Mouse (Mus musculus): ENCODE results near the gene Stau1. TPM values are rescaled to one million over a fixed set of nuclear protein-coding genes. Genes with fewer than 3 reads are reported as not detected.
A peak's percentile ranks its signal among the peaks of the same experiment; 100 is the strongest.

Gene Stau1
- polyA plus RNA-seq, 1 experiment from 2014 or later: 91.9 TPM

- Histone ChIP-seq H3K36me3 (no peaks in the 10 kb centered on the region; the same call in 1 of the 2 replicates), H3K9me3 (no peaks in the 10 kb centered on the region), H3K27ac (no peak overlapping the region), H3K4me3 (no peak overlapping the region), H3K27me3 (ENCODE audit: insufficient read depth, poor library complexity, severe bottlenecking) (no peaks in the 10 kb centered on the region), H3K4me1 (replicated peaks) (peaks cover 31% of the 10 kb centered on the region)
- 87% methylated on average over 6 of the region's 6 CpGs for WGBS
- no peak for DNase-seq (ENCODE audit: low spot score)
Observed at GRCm38 (mm10) chr2:166974177-166974872, 21.8 kb downstream of the Stau1 start.

DNA sequence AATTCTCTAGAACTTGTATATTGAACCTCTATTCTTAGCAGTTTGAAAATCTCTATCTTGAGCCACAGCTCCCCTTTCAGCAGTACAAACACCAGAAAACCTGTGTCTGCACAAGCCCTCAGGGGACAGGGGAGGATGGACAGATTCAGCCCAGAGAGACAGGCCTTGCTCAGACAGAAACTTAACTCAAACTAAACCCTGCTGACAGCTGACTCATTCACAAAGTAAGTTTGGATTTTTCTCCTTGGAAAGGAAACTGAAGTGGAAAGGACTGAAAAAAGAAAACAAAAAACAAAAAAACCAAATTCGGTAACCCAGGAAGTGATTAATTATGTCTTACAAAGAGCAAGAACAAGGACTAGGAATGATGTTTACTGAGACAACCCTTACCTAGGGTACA, 22.9 kb downstream of the Stau1 start:
- Histone ChIP-seq H3K36me3 (no peaks in the 10 kb centered on the region; the same call in 1 of the 2 replicates), H3K4me1 (replicated peaks) (peaks cover 31% of the 10 kb centered on the region), H3K4me3 (no peak overlapping the region), H3K27me3 (ENCODE audit: insufficient read depth, poor library complexity, severe bottlenecking) (no peaks in the 10 kb centered on the region), H3K9me3 (no peaks in the 10 kb centered on the region), H3K27ac (no peak overlapping the region)
- no peak for DNase-seq (ENCODE audit: low spot score)
- 77% methylated on average over 1 of the region's 1 CpGs for WGBS

GRCm38 (mm10) chr2:166964773-166965172, 31.3 kb downstream of the Stau1 start:
- 88% methylated on average over 2 of the region's 2 CpGs for WGBS
- Histone ChIP-seq H3K27me3 (ENCODE audit: insufficient read depth, poor library complexity, severe bottlenecking) (no peaks in the 10 kb centered on the region), H3K4me3 (no peak overlapping the region), H3K27ac (no peak overlapping the region), H3K9me3 (no peaks in the 10 kb centered on the region), H3K36me3 (peaks cover 34% of the 10 kb centered on the region), H3K4me1 (replicated peaks) (no peaks in the 10 kb centered on the region)
- no peak for DNase-seq (ENCODE audit: low spot score)

- Histone ChIP-seq H3K36me3 (peaks cover 49% of the 10 kb centered on the region), H3K27ac (no peak overlapping the region), H3K4me3 (no peak overlapping the region), H3K9me3 (no peaks in the 10 kb centered on the region), H3K4me1 (replicated peaks) (no peaks in the 10 kb centered on the region), H3K27me3 (ENCODE audit: insufficient read depth, poor library complexity, severe bottlenecking) (no peaks in the 10 kb centered on the region)
- DNase-seq (ENCODE audit: low spot score): no peak
- 82% methylated on average over 8 of the region's 8 CpGs for WGBS
Observed at GRCm38 (mm10) chr2:166963257-166963656, 32.8 kb downstream of the Stau1 start.

GRCm38 (mm10) chr2:166960648-166961330, 35.3 kb downstream of the Stau1 start:
- 92% methylated on average over 8 of the region's 8 CpGs for WGBS
- peaks cover 74% of the 10 kb centered on the region for H3K36me3 ChIP-seq

DNA sequence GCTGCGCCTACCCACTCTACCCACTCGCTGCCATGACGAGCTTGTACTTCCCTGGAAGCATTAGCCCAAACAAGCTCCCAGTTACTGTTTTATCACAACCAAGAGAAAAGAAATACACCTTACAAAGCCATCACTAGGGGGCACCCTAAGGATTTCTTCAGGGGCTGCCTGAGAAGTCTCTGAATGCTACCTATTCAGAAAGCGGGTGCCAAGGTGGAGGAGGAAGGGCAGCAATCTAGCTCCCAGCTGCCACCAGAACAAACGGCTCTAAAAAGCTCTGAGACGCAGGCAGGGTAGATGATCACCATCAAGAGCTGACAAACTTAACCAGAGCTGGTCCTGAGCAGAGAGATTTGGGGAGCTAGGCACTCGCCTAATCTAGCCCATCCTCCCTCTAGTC, 39.3 kb downstream of the Stau1 start:
- Histone ChIP-seq H3K27me3 (ENCODE audit: insufficient read depth, poor library complexity, severe bottlenecking) (no peaks in the 10 kb centered on the region), H3K36me3 (peaks cover 96% of the 10 kb centered on the region), H3K4me1 (replicated peaks) (no peaks in the 10 kb centered on the region), H3K4me3 (no peak overlapping the region), H3K9me3 (no peaks in the 10 kb centered on the region), H3K27ac (no peak overlapping the region)
- 66% methylated on average over 7 of the region's 7 CpGs for WGBS
- no peak for DNase-seq (ENCODE audit: low spot score)

More at GRCm38 (mm10) chr2:166960648-166961330, 35.3 kb downstream of the Stau1 start:
- DNase-seq (ENCODE audit: low spot score): no peak
- no peaks in the 10 kb centered on the region for H3K27me3 ChIP-seq (ENCODE audit: insufficient read depth, poor library complexity, severe bottlenecking)
- no peaks in the 10 kb centered on the region for H3K4me1 ChIP-seq (replicated peaks)
- H3K27ac ChIP-seq: no peak overlapping the region
- no peak overlapping the region for H3K4me3 ChIP-seq
- H3K9me3 ChIP-seq: no peaks in the 10 kb centered on the region

DNA sequence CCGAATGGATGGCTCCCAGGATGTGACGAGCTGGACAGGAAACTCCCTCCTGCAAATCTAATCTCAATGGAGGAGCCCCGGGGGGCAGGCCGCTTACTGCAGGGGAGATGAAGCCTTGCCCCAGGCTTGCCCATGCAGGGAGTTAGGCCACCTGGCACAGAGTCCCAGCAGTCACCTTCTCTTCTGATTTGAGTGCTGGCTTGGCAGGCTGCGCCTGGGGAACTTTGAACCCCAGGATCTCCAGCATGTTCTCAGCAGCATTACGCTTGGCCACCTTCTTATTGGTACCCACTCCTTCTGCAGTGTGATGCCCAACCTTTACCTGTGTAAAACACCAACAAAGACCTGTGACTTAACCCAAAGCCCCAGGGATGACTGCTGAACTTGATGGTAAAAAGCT, 43.9 kb downstream of the Stau1 start:
- H3K4me1 ChIP-seq (replicated peaks): no peaks in the 10 kb centered on the region
- WGBS: 86% methylated on average over 6 of the region's 6 CpGs

GRCm38 (mm10) chr2:166950853-166951648, 45.0 kb downstream of the Stau1 start:
- H3K27ac ChIP-seq: no peak overlapping the region
- no peaks in the 10 kb centered on the region for H3K27me3 ChIP-seq (ENCODE audit: insufficient read depth, poor library complexity, severe bottlenecking)
- no peak overlapping the region for H3K4me3 ChIP-seq
- H3K9me3 ChIP-seq: no peaks in the 10 kb centered on the region
- 92% methylated on average over 14 of the region's 14 CpGs for WGBS
- no peaks in the 10 kb centered on the region for H3K4me1 ChIP-seq (replicated peaks)
- H3K36me3 ChIP-seq: peaks cover 100% of the 10 kb centered on the region
- no peak for DNase-seq (ENCODE audit: low spot score)

More for the DNA sequence above, 43.9 kb downstream of the Stau1 start:
- Histone ChIP-seq H3K4me3 (no peak overlapping the region), H3K36me3 (peaks cover 100% of the 10 kb centered on the region), H3K27ac (no peak overlapping the region), H3K9me3 (no peaks in the 10 kb centered on the region), H3K27me3 (ENCODE audit: insufficient read depth, poor library complexity, severe bottlenecking) (no peaks in the 10 kb centered on the region)
- DNase-seq (ENCODE audit: low spot score): no peak

GRCm38 (mm10) chr2:166948936-166949335, 47.2 kb downstream of the Stau1 start:
- Histone ChIP-seq H3K9me3 (no peaks in the 10 kb centered on the region), H3K4me3 (no peak overlapping the region), H3K36me3 (peaks cover 100% of the 10 kb centered on the region), H3K4me1 (replicated peaks) (no peaks in the 10 kb centered on the region), H3K27ac (no peak overlapping the region), H3K27me3 (ENCODE audit: insufficient read depth, poor library complexity, severe bottlenecking) (no peaks in the 10 kb centered on the region)
- 95% methylated on average over 10 of the region's 10 CpGs for WGBS
- no peak for DNase-seq (ENCODE audit: low spot score)

GRCm38 (mm10) chr2:166948246-166948645, 47.9 kb downstream of the Stau1 start:
- peaks cover 100% of the 10 kb centered on the region for H3K36me3 ChIP-seq
- H3K27ac ChIP-seq: no peak overlapping the region
- 83% methylated on average over 1 of the region's 1 CpGs for WGBS
- no peak overlapping the region for H3K4me3 ChIP-seq
- no peaks in the 10 kb centered on the region for H3K9me3 ChIP-seq
- no peaks in the 10 kb centered on the region for H3K4me1 ChIP-seq (replicated peaks)
- DNase-seq (ENCODE audit: low spot score): no peak
- H3K27me3 ChIP-seq (ENCODE audit: insufficient read depth, poor library complexity, severe bottlenecking): no peaks in the 10 kb centered on the region

- H3K27me3 ChIP-seq (ENCODE audit: insufficient read depth, poor library complexity, severe bottlenecking): no peaks in the 10 kb centered on the region
- DNase-seq (ENCODE audit: low spot score): peak; percentile 19
- 70% methylated on average over 4 of the region's 4 CpGs for WGBS
- peaks cover 100% of the 10 kb centered on the region for H3K36me3 ChIP-seq
- no peak overlapping the region for H3K4me3 ChIP-seq
- H3K27ac ChIP-seq: no peak overlapping the region
- no peaks in the 10 kb centered on the region for H3K4me1 ChIP-seq (replicated peaks)
- no peaks in the 10 kb centered on the region for H3K9me3 ChIP-seq
Observed at GRCm38 (mm10) chr2:166945456-166945855, 50.6 kb downstream of the Stau1 start.

DNA sequence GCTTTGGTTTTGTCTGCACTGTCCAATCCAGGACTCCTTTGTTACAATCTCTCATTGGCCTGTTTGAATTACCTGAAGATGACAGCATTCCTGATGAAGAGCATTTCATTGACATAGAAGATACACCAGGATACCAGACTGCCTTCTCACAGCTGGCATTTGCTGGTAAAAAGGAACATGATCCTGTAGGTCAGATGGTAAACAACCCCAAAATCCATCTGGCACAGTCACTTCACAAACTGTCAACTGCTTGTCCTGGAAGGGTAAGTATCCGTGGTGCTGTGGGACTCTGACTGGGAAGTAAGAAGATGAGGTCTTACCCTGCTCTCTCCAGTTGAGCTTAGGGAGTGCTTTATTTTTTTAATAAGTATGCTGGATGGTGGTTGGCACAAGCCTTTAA, 51.8 kb downstream of the Stau1 start:
- Histone ChIP-seq H3K9me3 (no peaks in the 10 kb centered on the region), H3K27me3 (ENCODE audit: insufficient read depth, poor library complexity, severe bottlenecking) (no peaks in the 10 kb centered on the region), H3K27ac (no peak overlapping the region), H3K4me3 (no peak overlapping the region), H3K36me3 (peaks cover 100% of the 10 kb centered on the region), H3K4me1 (replicated peaks) (no peaks in the 10 kb centered on the region)
- 91% methylated on average over 1 of the region's 1 CpGs for WGBS
- no peak for DNase-seq (ENCODE audit: low spot score)

- Histone ChIP-seq H3K27ac (no peak overlapping the region), H3K27me3 (ENCODE audit: insufficient read depth, poor library complexity, severe bottlenecking) (no peaks in the 10 kb centered on the region), H3K9me3 (no peaks in the 10 kb centered on the region), H3K36me3 (peaks cover 100% of the 10 kb centered on the region), H3K4me1 (replicated peaks) (no peaks in the 10 kb centered on the region), H3K4me3 (no peak overlapping the region)
- DNase-seq (ENCODE audit: low spot score): no peak
- WGBS: 92% methylated on average over 2 of the region's 2 CpGs
Observed at GRCm38 (mm10) chr2:166943146-166943545, 53.0 kb downstream of the Stau1 start.
